Mouse (Mus musculus) naive thymus-derived CD4-positive, alpha-beta T cell, adult 2 months (primary cell): ENCODE data around the gene Pygm.

Source experiments
- DNase-seq: peaks from one replicate; pipeline ENCODE4 v3.0.0-alpha.2; 2011; ENCODE audit warnings: low read depth

Gene Pygm

GRCm38 (mm10) chr19:6352107-6352505, 32.1 kb upstream of the Pygm start:
- no peak for DNase-seq

GRCm38 (mm10) chr19:6354030-6354429, 30.2 kb upstream of the Pygm start:
- DNase-seq = no peak

DNA sequence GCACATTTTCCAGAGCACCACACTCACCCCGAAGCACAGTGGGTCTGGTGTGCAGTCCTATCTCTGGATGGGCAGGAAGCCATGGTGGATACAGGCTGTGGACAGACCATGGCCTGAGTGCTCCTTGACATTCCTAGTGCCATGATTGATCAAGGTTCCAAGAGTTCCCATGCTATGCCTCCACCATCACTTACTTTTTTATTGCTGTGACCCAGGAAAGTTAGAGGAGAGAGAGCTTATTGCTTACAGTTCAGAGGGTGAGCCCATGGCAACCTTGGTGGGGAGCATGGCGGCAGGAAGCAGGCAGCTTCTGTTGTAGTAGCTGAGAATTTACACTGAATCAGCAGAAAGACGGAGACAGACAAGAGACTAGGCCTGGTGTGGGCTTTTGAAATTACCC, 22.9 kb upstream of the Pygm start:
- DNase-seq = no peak

GRCm38 (mm10) chr19:6363091-6363410, 21.1 kb upstream of the Pygm start:
- no peak for DNase-seq

GRCm38 (mm10) chr19:6363411-6364240, 20.6 kb upstream of the Pygm start, which contains the start of gene Sf1:
Gene Sf1, plus strand, starts transcription at chr19:6363690.
- DNase-seq = peak; percentile 100

- DNase-seq = peak; percentile 95
These were observed 19.9 kb upstream of the Pygm start for GRCm38 (mm10) chr19:6364317-6364725.

DNA sequence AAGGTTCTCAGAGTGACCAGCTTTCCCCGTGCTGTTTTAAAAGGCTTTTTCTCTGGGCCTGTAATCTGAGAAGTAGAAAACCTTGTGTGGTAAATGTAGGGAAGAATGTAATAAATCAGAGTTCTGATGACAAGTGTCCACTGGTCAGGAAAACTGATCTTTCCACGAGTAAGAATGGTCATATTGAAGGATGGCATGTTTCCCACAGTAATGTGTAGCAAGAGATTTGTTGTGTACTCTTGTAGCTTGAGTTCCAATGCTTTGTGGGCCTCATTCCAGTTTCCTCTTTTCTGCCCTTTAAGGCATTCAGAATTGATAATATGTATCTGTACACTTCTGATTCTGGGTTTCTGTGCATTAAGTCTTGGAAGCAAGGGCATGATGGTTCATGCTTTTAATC, 19.4 kb upstream of the Pygm start:
- DNase-seq = no peak

DNA sequence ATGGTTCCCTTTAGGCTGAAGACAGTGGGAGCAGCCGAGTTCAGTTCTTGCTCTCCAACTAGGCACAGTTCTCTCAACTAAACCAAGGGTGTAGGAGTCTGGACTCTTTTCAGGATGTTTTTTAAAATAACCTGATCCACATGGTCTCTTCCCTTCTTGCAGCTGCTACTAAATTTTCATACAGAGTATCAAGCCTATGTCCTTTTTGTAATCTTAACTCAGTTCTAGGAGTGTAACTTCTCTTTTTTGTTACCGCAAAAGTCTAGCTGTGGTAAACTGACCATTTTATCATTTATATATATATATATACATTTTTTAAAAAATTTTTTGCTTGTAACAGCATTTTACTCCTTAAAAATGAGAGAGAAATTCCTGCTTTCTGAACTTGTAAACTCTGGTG, 14.0 kb upstream of the Pygm start:
- DNase-seq = no peak

- DNase-seq = no peak
These were observed 11.8 kb upstream of the Pygm start for GRCm38 (mm10) chr19:6372433-6372832.

DNA sequence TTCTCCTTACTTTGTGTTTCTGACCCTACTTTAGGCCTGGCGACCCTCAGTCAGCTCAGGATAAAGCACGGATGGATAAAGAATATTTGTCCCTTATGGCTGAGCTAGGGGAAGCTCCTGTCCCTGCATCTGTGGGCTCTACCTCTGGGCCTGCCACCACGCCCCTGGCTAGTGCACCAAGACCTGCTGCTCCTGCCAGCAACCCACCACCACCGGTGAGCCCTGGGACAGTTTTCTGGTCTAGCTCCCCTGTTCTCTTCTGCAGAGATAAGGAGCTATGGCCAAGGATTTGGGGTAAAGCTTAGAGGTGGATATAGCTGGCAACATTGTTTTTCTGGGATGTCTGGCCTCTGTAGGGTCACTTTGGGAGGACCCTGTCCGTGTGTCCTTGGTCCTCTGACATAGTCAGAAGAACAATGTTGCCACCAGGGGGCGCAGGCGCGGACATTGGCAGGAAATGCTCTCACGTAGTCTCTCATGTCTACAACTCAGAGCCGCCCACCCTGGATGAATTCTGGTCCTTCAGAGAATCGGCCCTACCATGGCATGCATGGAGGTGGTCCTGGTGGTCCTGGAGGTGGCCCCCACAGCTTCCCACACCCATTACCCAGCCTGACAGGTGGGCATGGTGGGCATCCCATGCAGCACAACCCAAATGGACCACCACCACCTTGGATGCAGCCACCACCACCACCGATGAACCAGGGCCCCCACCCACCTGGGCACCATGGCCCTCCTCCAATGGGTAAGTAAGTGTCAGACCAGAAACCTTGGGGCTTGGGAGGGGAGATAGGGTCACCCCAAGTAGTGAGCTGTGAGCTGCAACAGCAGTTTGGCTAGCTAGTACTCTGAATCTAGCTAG, 10.4 kb upstream of the Pygm start:
- DNase-seq = peak; percentile 90

DNA sequence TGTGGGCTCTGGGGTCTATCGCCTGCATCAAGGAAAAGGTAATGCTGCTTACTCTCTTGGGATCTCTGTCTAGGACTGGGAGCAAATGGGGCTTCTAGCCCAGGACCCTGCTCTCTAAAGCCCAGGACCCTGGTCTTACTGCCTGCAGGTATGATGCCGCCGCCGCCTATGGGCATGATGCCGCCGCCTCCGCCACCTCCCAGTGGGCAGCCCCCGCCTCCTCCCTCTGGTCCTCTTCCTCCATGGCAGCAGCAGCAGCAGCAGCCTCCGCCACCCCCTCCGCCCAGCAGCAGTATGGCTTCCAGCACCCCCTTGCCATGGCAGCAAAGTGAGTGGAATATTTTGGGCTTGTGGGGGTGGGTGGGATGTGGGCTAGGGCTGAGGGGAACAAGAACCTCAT, 9.6 kb upstream of the Pygm start:
- no peak for DNase-seq

DNA sequence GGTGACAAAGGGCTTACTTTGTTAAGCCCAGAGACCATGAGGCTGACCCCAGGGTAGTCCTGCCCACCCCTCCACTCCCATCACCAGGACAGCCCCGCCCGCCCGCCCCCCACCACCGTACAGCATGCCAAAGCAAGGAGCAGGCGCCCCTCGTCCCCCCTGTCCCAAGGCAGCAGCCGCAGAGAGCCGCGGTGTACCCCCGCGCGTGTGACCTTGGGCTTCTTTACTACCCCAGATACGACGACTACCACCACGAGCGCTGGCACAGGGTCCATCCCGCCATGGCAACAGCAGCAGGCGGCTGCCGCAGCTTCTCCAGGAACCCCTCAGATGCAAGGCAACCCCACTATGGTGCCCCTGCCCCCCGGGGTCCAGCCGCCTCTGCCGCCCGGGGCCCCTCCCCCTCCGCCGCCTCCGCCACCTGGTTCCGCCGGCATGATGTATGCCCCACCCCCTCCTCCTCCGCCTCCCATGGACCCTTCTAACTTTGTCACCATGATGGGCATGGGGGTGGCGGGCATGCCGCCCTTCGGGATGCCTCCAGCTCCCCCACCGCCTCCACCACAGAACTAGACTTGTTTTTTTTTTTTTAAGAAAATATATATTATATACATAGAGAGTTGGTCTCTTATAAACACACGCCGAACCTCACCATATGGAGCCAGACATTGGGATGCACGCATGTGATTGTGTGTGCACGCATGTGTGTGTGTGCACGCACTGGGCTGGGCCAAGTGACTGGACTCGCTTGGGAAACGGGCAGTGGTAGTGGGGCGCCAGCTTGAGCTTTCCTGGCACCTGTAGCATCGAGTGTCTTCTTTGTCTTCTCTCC, 8.6 kb upstream of the Pygm start:
- no peak for DNase-seq

DNA sequence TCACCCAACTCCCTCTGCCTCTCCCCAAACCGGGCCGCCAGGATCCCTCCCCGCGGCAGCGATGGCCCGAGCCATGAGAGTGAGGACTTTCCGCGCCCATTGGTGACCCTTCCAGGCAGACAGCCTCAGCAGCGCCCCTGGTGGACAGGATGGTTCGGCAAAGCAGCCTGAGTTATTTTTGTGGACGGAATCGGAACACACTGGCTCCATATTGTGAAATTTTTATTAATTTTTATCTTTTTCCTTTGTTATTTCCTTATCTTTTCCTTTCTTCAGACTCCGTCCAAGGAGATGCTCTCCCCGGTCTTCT, 8.0 kb upstream of the Pygm start:
- DNase-seq = peak; percentile 52

- DNase-seq = no peak
These were observed 7.6 kb upstream of the Pygm start for GRCm38 (mm10) chr19:6376643-6377042.

- no peak for DNase-seq
These were observed 6.7 kb upstream of the Pygm start for GRCm38 (mm10) chr19:6377327-6378040.

DNA sequence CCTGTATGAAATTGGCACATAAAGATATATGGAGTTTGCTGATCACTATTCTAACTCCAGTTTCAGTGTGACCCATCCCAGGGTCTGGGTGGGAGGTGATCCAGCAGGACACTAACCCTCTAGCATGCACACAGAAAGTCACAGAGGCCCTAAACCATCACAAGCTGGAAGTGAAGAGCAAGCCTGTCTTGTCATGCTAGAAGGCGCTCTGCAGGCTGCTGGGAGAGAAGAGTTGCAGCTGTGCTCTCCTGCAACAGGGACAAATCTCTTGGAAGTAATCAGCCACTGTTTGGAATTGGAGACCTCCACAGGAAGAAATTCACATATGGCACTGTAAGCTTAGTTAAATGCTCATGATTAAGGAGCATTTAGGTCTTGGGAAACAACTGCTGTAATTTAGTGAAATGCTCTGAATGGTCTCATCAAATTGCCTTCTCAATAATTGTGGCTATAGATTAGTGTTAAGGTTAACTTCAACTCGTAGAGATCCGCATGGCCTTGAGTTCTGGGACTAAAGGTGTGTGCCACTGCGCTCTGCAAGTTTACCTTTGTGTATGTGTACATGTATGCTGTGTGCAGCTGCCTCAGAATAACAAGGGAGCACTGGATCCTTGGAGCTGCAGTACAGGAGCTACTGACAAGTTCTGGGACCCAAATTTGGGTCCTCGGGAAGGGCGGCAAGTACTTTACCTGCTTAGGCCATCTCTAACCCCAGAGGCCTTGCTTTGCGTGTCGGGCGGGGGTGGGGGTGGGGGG, 3.6 kb upstream of the Pygm start:
- no peak for DNase-seq

DNA sequence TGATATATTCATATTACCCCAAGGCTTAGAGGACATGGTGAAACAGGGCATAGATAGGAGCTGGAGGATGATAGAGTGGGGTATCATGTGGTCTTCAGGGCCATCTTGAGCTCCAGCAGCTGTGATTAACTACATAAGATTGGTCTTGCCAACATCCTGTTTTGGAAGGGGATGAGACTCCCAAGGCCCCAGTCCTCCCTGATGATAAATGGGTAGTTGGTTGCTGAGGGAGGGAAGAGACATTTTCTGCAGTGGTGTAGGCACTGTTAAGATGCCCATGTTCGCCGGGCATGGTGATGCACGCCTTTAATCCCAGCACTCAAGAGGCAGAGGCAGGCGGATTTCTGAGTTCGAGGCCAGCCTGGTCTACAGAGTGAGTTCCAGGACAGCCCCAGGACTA, 3.0 kb upstream of the Pygm start:
- no peak for DNase-seq

- DNase-seq = no peak
These were observed 1.8 kb upstream of the Pygm start for GRCm38 (mm10) chr19:6382323-6382924.

DNA sequence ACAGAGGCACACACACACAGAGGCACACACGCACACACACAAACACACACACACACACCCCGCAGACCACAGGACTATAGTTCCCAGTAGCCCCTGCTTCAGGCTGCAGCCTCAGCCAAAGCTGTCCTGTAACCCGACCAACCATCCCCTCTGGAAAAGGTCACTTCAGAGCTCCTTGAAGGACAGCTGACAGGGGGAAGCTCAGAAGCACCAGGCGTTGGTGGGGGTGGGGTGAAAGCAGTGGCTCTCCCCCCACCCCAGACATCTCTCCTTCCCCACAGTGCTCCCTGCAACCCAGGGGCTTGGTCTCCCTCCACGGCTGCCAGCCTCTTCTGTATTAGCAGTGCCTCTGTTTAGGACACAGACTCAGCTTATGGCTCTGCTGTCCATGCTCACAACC, 729 bp upstream of the Pygm start:
- no peak for DNase-seq

DNA sequence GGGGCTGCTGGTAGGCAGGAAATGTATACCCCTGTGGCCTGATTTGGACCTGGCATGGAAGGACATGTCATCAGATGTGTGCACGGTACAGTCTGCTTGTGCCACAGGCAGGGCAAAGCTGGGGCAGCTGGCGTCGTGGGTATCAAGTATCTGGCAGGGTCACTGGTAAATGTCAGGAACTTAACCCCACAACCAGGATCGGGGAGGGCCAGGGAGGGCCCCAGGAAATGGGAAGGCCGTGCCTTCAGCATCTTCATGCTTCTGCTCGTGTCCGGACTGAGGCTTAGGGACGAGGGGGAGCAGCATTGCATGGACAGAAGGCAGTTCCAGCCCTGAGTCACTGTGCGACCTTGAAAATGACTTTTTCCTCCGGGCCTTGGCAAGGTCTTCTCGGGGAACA, 755 bp downstream of the Pygm start:
- DNase-seq = no peak

- DNase-seq = no peak
These were observed 1.2 kb downstream of the Pygm start for GRCm38 (mm10) chr19:6385419-6385818.
